Mouse (Mus musculus) myocyte (in vitro differentiated cells): ENCODE measurements around the gene Sh3rf3.

Experiments used
- E2F4 ChIP-seq: IDR thresholded peaks from one replicate; pipeline ENCODE4 v1.6.1; 2011; ENCODE audit warnings: mild to moderate bottlenecking, control low read depth, moderate library complexity; ENCODE audit not compliant: insufficient read depth
- MAX ChIP-seq: IDR thresholded peaks from one replicate; pipeline ENCODE4 v1.6.1; 2011; ENCODE audit warnings: low read depth, mild to moderate bottlenecking, control low read depth
- MYOG ChIP-seq, 3 experiments: IDR thresholded peaks; one replicate each; pipeline ENCODE4 v1.6.1; 2011; ENCODE audit warnings: control low read depth in 2 of 3, low read depth in 2 of 3, mild to moderate bottlenecking in 2 of 3; ENCODE audit not compliant: insufficient read length in 2 of 3, control insufficient read depth in 1 of 3, insufficient read depth in 1 of 3
- POLR2A ChIP-seq: IDR thresholded peaks from one replicate; pipeline ENCODE4 v1.6.1; 2011; ENCODE audit warnings: low read depth, mild to moderate bottlenecking, control low read depth, moderate library complexity; ENCODE audit not compliant: insufficient read length

DNA sequence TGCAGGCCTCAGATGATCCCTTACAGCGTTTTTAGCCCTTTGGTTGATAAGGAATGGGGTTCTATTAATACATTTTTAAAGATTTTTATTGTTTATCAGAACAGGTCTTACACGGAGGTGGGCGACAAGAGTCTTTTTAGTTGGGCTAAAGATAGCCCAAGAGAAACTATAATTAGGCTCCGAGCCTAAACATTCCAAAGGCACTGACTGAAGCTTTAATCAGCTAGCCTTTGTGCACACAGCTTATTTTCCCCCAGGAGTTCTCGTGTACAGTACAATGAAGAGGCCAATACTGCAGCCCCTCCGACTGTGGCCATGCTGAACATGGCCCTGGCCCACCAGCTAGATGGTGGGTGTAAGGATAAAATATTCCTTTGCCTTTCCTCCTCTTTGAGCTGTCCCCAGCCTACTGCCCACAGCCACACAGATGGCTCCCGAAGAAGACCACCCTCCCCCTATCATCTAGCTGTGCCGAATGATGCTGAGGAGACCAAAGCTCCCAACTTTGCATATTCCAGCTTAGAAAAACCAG is 320.4 kb downstream of the Sh3rf3 start:
- TF ChIP-seq POLR2A (no peak), MAX (no peak), MYOG (IDR thresholded peaks at IDR 0.05; ENCODE audit: control insufficient read depth in 1 of 3, insufficient read depth in 1 of 3, insufficient read length in 2 of 3, low read depth in 2 of 3) (no peak), E2F4 (no peak)
